Mouse (Mus musculus) lung, postnatal 0 days (tissue): ENCODE measurements around the gene Raly. TPM values are rescaled to one million over a fixed set of nuclear protein-coding genes. Genes with fewer than 3 reads are reported as not detected.

Source experiments
- ATAC-seq: fragments of 200-750 bp; cut with Nextera tagmentation; 2 replicates; pipeline ENCODE4 v1.8.0; 2017; ENCODE audit warnings: moderate library complexity
- DNase-seq: peaks from one replicate; pipeline ENCODE4 v3.0.0-alpha.2; 2016; ENCODE audit warnings: low spot score
- H3K27ac ChIP-seq: fragments of 300-500 bp; sonication (generic); 2 replicates; pipeline ENCODE4 v1.5.1; 2014; ENCODE audit warnings: antibody characterized with exemption, mild to moderate bottlenecking, low read length, mixed read lengths
- H3K27me3 ChIP-seq: fragments of 300-500 bp; sonication (generic); replicated peaks from 2 replicates; pipeline ENCODE4 v1.6.1; 2014; ENCODE audit warnings: low read length, mixed read lengths; ENCODE audit not compliant: insufficient read depth
- H3K36me3 ChIP-seq: fragments of 300-500 bp; sonication (generic); 2 replicates; pipeline ENCODE4 v1.6.1; 2014; ENCODE audit warnings: low read length, mixed read lengths; ENCODE audit not compliant: insufficient read depth
- H3K4me1 ChIP-seq: fragments of 300-500 bp; sonication (generic); 2 replicates; pipeline ENCODE4 v1.6.1; 2014; ENCODE audit warnings: antibody characterized with exemption, low read depth, low read length, mixed read lengths; ENCODE audit not compliant: insufficient read depth
- H3K4me2 ChIP-seq: fragments of 300-500 bp; sonication (generic); replicated peaks from 2 replicates; pipeline ENCODE4 v1.6.1; 2014; ENCODE audit warnings: low read depth, mild to moderate bottlenecking, low read length, moderate library complexity, mixed read lengths
- H3K4me3 ChIP-seq: fragments of 300-500 bp; sonication (generic); 2 replicates; pipeline ENCODE4 v1.5.1; 2014; ENCODE audit warnings: low read depth, low read length
- H3K9ac ChIP-seq: fragments of 300-500 bp; sonication (generic); replicated peaks from 2 replicates; pipeline ENCODE4 v1.6.1; 2014; ENCODE audit warnings: low read depth, mild to moderate bottlenecking
- H3K9me3 ChIP-seq: fragments of 300-500 bp; sonication (generic); 2 replicates; pipeline ENCODE4 v1.6.1; 2016; ENCODE audit warnings: low read length, mixed read lengths
- CTCF ChIP-seq: IDR thresholded peaks from 2 replicates; pipeline ENCODE4 v1.5.1; 2016; ENCODE audit warnings: antibody characterized with exemption, mild to moderate bottlenecking
- EP300 ChIP-seq: IDR thresholded peaks from 2 replicates; pipeline ENCODE4 v1.6.1; 2016; ENCODE audit warnings: antibody characterized with exemption, mild to moderate bottlenecking, control low read depth
- whole genome bisulfite sequencing: fragments of 180-500 bp; shearing (Covaris S2); extraction: QIAGEN DNeasy Blood & Tissue Kit; methylation state at CpG from one replicate; pipeline ENCODE4 v1.1.7; 2014; 5-methylcytosine and 5-hydroxymethylcytosine counted together
- polyA plus RNA-seq: library from polyadenylated mRNA; unstranded; fragments of >200 nt; fragmentation: Nextera tagmentation; extraction: Ambion mirVana; gene quantifications from 2 replicates; pipeline ENCODE4 v1.2.1, GENCODE M21; 2015

Raly gene
- polyA plus RNA-seq, 1 experiment from 2014 or later: 23.7 TPM

DNA sequence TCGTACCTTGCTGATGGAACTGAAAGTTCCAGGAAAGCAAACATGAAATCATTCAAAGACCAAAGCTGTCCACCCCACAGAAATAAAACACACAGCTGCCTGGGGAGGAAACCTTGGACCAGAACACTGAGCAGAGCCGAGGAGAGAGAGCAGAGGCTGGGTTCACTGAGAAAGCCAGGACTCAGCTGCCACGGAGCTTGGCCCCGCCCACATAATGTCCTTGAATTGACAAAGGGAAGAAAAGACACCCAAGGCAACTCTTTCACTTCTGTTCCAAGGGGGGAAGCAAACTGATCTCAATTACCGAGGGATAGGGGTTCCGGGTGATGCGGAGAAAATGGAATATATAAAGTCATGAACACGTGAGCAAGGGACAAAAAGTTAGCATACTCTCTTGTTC is 39.0 kb upstream of the Raly start:
- no peaks in the 10 kb centered on the region for H3K27me3 ChIP-seq
- WGBS: 57% methylated on average over 8 of the region's 8 CpGs
- no peak overlapping the region for H3K9ac ChIP-seq
- H3K4me1 ChIP-seq: peaks cover 3% of the 10 kb centered on the region; the same call in 1 of the 2 replicates
- H3K9me3 ChIP-seq: no peaks in the 10 kb centered on the region
- H3K4me2 ChIP-seq: no peak overlapping the region
- TF ChIP-seq CTCF (no peak), EP300 (no peak)
- H3K27ac ChIP-seq: no peak overlapping the region
- H3K36me3 ChIP-seq: no peaks in the 10 kb centered on the region
- no peak for DNase-seq
- ATAC-seq: no peak
- no peak overlapping the region for H3K4me3 ChIP-seq

- 81% methylated on average over 2 of the region's 2 CpGs for WGBS
Observed at GRCm38 (mm10) chr2:154754068-154754560, 36.8 kb upstream of the Raly start.

GRCm38 (mm10) chr2:154755791-154756190 is 35.1 kb upstream of the Raly start:
- Histone ChIP-seq H3K9me3 (no peaks in the 10 kb centered on the region), H3K4me3 (no peak overlapping the region), H3K4me2 (no peak overlapping the region), H3K9ac (no peak overlapping the region), H3K27ac (no peak overlapping the region), H3K4me1 (peaks cover 3% of the 10 kb centered on the region; the same call in 1 of the 2 replicates), H3K27me3 (no peaks in the 10 kb centered on the region), H3K36me3 (no peaks in the 10 kb centered on the region)
- DNase-seq (peak; percentile 37), ATAC-seq (no peak)
- 62% methylated on average over 6 of the region's 6 CpGs for WGBS
- peak; percentile 62 for TF ChIP-seq CTCF
- no peak for TF ChIP-seq EP300

More at GRCm38 (mm10) chr2:154754068-154754560, 36.8 kb upstream of the Raly start:
- H3K9me3 ChIP-seq: no peaks in the 10 kb centered on the region
- peaks cover 3% of the 10 kb centered on the region; the same call in 1 of the 2 replicates for H3K4me1 ChIP-seq
- no peak overlapping the region for H3K9ac ChIP-seq
- H3K4me2 ChIP-seq: no peak overlapping the region
- ATAC-seq (no peak), DNase-seq (no peak)
- TF ChIP-seq CTCF: no peak
- no peak for TF ChIP-seq EP300
- no peak overlapping the region for H3K4me3 ChIP-seq
- no peak overlapping the region for H3K27ac ChIP-seq
- H3K27me3 ChIP-seq: no peaks in the 10 kb centered on the region
- no peaks in the 10 kb centered on the region for H3K36me3 ChIP-seq

DNA sequence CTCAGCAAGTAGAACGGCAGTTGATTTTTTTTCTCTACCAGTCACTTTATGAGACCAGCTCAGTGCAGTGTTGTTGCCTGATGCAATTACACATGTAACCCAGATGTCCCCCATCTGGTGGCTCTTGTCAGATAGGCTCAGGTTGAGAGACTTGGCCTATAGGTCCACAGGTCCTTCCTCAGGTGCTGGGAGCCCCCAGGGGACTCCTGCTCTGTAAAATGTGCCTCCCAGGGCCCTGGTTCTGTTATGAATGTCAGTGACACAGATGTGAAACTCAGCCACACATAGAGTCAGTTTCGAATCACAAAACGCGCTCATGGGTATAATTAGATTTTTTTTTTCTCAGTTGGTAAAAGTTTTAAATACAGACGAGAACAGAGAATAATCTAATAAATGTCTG is 33.2 kb upstream of the Raly start:
- ATAC-seq (no peak), DNase-seq (no peak)
- Histone ChIP-seq H3K9ac (no peak overlapping the region), H3K4me1 (no peaks in the 10 kb centered on the region), H3K27me3 (no peaks in the 10 kb centered on the region), H3K9me3 (no peaks in the 10 kb centered on the region), H3K36me3 (no peaks in the 10 kb centered on the region), H3K4me3 (no peak overlapping the region), H3K27ac (no peak overlapping the region), H3K4me2 (no peak overlapping the region)
- 90% methylated on average over 5 of the region's 5 CpGs for WGBS
- TF ChIP-seq CTCF: no peak
- TF ChIP-seq EP300: no peak

DNA sequence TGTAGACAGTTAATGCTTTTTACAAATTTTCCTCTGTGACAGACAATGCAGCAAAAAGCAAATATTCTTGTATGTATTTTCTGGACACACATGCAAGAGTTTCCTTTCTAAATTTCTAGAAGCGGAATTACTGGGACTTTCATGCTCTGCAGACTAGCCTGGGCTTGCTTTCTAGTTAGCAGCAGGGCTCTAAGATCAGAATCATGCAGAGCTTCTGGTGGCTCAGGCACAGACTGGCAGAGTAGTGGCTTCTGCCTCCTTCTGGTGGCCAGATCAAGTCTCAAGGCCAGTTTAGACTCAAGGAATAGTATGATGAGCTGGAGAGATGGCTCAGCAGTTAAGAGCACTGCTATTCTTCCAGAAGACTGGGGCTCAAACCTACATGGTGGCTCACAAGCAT is 32.4 kb upstream of the Raly start:
- Histone ChIP-seq H3K4me2 (no peak overlapping the region), H3K9me3 (no peaks in the 10 kb centered on the region), H3K36me3 (no peaks in the 10 kb centered on the region), H3K27ac (no peak overlapping the region), H3K27me3 (no peaks in the 10 kb centered on the region), H3K4me1 (no peaks in the 10 kb centered on the region), H3K9ac (no peak overlapping the region), H3K4me3 (no peak overlapping the region)
- DNase-seq: no peak
- TF ChIP-seq CTCF (no peak), EP300 (no peak)
- ATAC-seq: no peak
- 84% methylated on average over 1 of the region's 1 CpGs for WGBS

DNA sequence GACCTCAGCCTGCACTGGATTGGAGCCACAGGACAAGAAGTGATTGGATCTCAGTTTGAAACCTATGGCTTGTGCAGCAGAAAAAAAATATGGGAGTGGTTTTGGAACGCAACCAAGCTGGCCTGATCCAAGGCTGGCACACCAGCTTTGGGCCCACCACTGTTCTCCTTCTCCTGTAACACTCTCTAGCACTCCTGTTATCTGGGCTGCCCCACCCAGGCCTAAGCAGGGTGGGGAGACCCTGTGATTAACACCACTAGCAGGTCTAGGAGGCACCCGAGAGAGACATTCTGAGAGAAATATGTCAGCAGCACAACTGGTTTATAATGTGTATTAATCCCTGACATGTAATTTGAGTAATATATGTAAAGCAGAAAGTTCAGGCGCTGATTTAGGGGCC is 27.7 kb upstream of the Raly start:
- no peak for TF ChIP-seq EP300
- no peak for TF ChIP-seq CTCF
- no peak overlapping the region for H3K4me2 ChIP-seq
- ATAC-seq (no peak), DNase-seq (no peak)
- H3K27ac ChIP-seq: no peak overlapping the region
- WGBS: 67% methylated on average over 3 of the region's 3 CpGs
- H3K4me1 ChIP-seq: no peaks in the 10 kb centered on the region
- no peaks in the 10 kb centered on the region for H3K36me3 ChIP-seq
- H3K27me3 ChIP-seq: no peaks in the 10 kb centered on the region
- H3K9me3 ChIP-seq: no peaks in the 10 kb centered on the region
- H3K4me3 ChIP-seq: no peak overlapping the region
- no peak overlapping the region for H3K9ac ChIP-seq
